Mouse (Mus musculus): ENCODE data around the gene Adora1.

DNA sequence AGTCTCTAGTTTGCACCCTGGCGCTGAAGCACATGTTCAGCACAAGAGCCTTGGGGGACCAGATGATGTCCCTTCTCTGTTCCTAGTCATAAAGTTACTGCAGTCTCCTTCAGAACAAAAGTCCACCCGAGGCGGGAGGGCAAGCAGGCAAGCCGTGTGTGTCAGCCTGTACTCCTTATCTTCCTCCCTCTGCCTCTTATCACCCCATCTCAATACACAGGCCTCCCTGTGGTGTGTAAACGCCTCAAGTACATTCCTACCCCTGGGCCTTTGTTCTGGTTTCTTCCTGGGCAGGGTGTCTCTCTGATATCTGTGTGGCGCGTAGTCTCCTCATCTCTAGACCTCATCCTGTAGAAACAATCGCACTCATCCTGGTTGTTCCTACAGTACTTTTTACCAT, 8.5 kb downstream of the Adora1 start:
- TF ChIP-seq CTCF (conservative IDR thresholded peaks at IDR 0.05; ENCODE audit: insufficient read depth, insufficient read length, low read depth, low read length) = no peak
- TF ChIP-seq POLR2A (IDR thresholded peaks at IDR 0.05; ENCODE audit: low read depth, low read length) = no peak
